Mouse (Mus musculus) kidney, adult 8-10 months (tissue): ENCODE results near the gene Smco4.
A peak's percentile ranks its signal among the peaks of the same experiment; 100 is the strongest.
"Not testable (repeated sequence)": the region's sequence is repeated elsewhere in the genome, so short reads cannot be mapped to it uniquely, and the experiment has no call there.

Experiments used
- DNase-seq, 2 experiments: peaks; one replicate each; pipeline ENCODE4 v3.0.0; 2022

The Smco4 gene

GRCm38 (mm10) chr9:15550461-15550961 is 57.3 kb downstream of the Smco4 start:
- no peak for DNase-seq

GRCm38 (mm10) chr9:15551073-15551472 is 57.8 kb downstream of the Smco4 start:
- not testable (repeated sequence) for DNase-seq

GRCm38 (mm10) chr9:15551933-15552851 is 59.0 kb downstream of the Smco4 start:
- no peak for DNase-seq

- DNase-seq: no peak
Observed at GRCm38 (mm10) chr9:15553322-15553721, 60.1 kb downstream of the Smco4 start.

- DNase-seq: no peak
Observed at GRCm38 (mm10) chr9:15560451-15560850, 67.2 kb downstream of the Smco4 start.

GRCm38 (mm10) chr9:15562353-15562752 is 69.1 kb downstream of the Smco4 start:
- no peak for DNase-seq

GRCm38 (mm10) chr9:15574750-15575454 is 81.7 kb downstream of the Smco4 start:
- no peak for DNase-seq

- no peak for DNase-seq
Observed at GRCm38 (mm10) chr9:15578427-15578826, 85.2 kb downstream of the Smco4 start.

GRCm38 (mm10) chr9:15578946-15579345 is 85.7 kb downstream of the Smco4 start:
- DNase-seq: no peak

- no peak for DNase-seq
Observed at GRCm38 (mm10) chr9:15580176-15580575, 86.9 kb downstream of the Smco4 start.

GRCm38 (mm10) chr9:15582026-15582425 is 88.8 kb downstream of the Smco4 start:
- no peak for DNase-seq

- no peak for DNase-seq
Observed at GRCm38 (mm10) chr9:15584209-15584608, 91.0 kb downstream of the Smco4 start.

GRCm38 (mm10) chr9:15585956-15586355 is 92.7 kb downstream of the Smco4 start:
- DNase-seq: no peak

- no peak for DNase-seq
Observed at GRCm38 (mm10) chr9:15587157-15587854, 94.1 kb downstream of the Smco4 start.

- DNase-seq: peak; percentile 38 to 43
Observed at GRCm38 (mm10) chr9:15594148-15594547, 100.9 kb downstream of the Smco4 start.
